Mouse (Mus musculus) G1E (cell line): ENCODE data around the gene Ttc28.

ENCODE experiments used
- CTCF ChIP-seq: IDR thresholded peaks from 2 replicates; pipeline ENCODE4 v1.5.1; 2012; ENCODE audit warnings: low read depth, low read length, inconsistent platforms, mixed read lengths
- GATA1 ChIP-seq: IDR thresholded peaks from 2 replicates; pipeline ENCODE4 v1.6.1; 2012; ENCODE audit warnings: borderline replicate concordance, low read length, inconsistent platforms, mixed read lengths

- TF ChIP-seq CTCF: no peak
- no peak for TF ChIP-seq GATA1
Measured at GRCm38 (mm10) chr5:110970162-110970780, 90.7 kb downstream of the Ttc28 start.
